Mouse (Mus musculus): ENCODE results near the gene Fam208a.

Gene Fam208a

DNA sequence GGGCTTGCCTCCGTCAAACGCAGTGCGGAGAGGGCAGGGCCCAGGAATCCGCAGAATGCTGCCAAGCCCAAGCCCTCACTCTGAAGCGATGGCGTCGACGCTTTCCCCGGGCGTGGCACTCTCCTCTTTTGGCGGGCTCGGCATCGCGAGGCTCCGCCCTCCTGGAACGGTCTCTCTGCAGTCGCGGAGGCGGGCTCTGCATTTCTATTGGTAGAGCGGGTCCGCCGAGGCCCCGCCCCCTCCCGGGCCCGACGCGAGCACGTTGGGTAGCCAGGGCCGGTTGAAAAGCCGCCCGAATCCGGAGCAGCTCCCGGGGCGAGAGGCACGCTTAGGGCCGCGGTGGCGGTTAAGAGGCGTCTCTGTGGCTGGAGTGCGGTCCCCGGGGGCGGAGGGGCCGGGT lies at the start of gene Fam208a:
Gene Fam208a (plus strand): TSS at position 262 of the 400 bp plus-strand sequence.
- DNase-seq = peak; percentile 97

GRCm38 (mm10) chr14:27379404-27379803 lies 49.2 kb upstream of the Fam208a start:
- peak; percentile 42 for DNase-seq

DNA sequence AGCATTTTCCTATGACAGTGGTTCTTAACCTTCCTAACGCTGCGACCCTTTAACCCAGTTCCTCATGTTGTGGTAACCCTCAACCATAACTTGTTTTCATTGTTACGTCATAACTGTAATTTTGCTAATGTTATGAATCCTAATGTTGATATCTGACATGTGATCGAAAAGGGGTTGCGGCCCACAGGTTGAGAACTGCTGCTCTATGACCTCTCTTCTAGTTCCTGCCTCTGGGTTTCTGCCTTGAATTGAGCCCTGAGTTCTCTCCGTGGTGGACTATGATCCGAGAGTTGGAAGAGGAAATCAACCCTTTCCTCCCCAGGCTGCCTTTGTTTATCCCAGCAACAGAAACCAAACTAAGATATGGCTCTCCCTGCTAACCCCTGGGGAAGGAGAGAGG lies 47.2 kb upstream of the Fam208a start:
- no peak for DNase-seq

DNA sequence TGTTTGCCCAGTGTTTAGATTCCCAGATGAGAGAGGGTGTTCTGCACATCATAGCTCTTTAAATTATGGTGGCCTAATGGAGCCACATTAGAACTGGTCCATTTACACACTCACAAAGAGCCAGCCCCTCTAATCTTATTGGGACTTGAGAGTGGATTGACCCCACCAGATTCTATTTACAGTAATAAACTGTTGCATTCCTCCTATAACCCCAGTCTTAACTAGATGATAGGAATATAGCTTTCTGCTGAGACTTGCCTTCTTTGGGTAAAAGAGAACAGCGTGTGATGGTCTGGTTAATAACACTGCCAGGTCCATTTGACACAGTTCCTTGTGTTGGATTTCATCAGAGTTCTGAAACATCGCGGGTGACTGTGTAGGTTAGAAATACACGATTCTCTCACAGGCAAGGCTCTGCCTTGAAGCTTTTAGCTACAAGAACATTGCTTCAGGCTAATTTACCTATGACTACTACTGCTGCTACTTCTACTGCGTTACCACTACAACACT lies 45.3 kb upstream of the Fam208a start:
- DNase-seq = no peak

- DNase-seq = no peak
Measured at GRCm38 (mm10) chr14:27384143-27384542, 44.5 kb upstream of the Fam208a start.

DNA sequence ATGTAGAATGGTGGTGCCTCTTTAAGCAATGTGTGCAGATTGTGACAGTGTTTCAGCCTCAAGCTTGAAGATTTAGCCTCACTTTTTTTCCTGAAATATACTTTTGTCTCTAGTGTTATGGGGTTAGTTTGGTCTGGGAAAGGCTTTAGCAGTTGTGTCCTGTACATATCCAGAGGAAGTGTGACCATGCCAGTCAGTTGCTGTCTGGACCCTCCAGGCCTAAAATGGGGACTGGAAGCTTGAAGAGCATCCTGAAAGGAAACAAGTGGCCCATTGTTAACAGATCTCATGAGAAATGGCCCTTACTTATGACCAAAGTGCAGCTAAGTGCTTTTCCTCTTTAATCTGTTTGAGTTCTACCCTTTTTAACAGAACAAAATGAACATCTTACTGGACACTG lies 40.0 kb upstream of the Fam208a start:
- no peak for DNase-seq

DNA sequence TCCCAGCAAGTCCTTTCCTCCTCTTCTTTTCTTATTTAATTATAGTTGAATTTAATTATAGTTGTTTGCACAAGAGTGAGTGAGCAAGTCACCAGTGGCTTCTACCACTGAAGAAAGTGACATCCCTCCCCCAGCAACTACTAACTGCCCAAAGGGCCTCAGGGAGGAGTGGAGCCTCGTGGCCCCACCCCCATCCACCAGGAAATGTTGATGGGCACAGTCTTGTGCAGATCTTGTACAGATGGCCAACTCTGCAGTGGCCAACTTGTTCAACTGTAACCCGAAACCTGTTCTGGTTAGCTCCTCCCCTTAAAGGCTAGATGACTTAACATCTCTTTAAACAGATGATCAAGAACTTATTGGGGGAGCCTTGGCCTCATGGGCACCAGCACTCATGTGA lies 38.9 kb upstream of the Fam208a start:
- no peak for DNase-seq

GRCm38 (mm10) chr14:27390663-27391062 lies 38.0 kb upstream of the Fam208a start:
- DNase-seq = no peak

DNA sequence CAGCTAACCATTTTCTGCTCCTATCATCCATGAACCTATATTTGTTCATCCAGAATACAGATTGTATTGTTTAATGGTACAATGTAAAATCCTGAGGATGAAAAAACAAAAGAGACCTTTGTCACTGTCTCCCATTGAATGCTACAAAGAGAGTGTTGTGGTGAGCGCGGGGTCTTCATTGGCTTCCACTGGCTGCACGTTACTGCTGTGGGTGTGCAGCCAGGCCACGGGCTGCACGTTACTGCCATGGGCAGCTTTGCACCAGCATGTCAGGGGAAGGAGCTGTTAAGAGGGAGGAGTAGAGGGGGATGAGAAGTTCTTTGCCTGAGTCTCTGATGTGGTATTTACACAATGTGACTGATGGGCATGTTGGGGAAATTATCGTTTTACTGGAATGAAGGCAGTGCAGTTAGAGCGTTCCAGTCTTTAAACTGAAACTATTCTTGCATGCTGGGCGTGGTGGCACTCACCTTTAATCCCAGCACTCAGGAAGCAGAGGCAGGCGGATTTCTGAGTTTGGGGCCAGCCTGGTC lies 36.8 kb upstream of the Fam208a start:
- no peak for DNase-seq

DNA sequence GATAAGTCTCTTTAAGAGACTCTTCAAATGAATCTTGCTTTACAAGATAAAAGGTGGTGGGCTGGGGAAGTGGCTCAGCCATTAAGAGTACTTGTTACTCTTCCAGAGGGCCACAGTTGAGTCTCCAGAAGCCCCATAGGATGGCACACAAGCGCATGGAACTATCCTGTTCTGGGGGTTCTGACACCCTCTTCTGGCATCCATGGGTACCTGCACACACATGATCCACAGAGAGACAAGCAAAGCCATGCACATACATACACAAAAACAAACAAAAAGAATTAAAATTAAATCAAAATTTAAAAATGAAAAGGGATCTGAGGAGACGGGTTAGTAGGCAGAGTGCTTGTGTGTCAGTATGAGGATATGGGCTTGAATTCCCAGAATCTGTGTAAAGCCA lies 36.0 kb upstream of the Fam208a start:
- DNase-seq = no peak

DNA sequence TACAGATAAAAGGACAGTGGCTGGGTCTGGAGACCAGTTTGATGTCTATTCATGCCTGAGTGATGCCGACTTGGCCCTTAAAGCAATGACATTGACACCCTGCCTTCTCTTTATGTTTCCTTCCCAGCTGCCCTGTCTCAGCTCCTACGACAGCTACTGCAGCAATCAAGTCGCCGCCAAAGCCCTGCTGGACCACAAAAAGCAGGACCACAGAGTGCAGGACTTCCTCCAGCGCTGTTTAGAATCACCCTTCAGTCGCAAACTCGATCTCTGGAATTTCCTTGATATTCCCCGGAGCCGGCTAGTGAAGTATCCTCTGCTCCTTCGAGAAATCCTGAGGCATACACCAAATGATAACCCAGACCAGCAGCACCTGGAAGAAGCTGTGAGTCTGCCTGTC lies 34.8 kb upstream of the Fam208a start:
- no peak for DNase-seq

GRCm38 (mm10) chr14:27396424-27396823 lies 32.2 kb upstream of the Fam208a start:
- no peak for DNase-seq

DNA sequence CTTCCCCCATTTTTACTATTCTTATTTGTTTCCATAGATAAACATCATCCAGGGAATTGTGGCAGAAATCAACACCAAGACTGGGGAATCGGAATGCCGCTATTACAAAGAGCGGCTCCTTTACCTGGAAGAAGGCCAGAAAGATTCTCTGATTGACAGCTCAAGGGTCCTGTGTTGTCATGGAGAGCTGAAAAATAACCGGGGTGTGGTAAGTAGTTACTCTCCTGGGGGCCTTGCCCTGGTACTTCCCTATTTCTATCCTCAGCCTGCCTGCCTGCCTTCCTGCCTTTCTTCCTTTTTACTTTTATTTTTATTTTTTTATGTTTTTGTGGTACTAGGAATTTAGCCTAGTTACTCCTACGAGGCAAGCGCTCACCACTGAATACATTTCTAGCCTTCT lies 31.1 kb upstream of the Fam208a start:
- no peak for DNase-seq

GRCm38 (mm10) chr14:27400495-27400894 lies 28.1 kb upstream of the Fam208a start:
- DNase-seq = no peak

DNA sequence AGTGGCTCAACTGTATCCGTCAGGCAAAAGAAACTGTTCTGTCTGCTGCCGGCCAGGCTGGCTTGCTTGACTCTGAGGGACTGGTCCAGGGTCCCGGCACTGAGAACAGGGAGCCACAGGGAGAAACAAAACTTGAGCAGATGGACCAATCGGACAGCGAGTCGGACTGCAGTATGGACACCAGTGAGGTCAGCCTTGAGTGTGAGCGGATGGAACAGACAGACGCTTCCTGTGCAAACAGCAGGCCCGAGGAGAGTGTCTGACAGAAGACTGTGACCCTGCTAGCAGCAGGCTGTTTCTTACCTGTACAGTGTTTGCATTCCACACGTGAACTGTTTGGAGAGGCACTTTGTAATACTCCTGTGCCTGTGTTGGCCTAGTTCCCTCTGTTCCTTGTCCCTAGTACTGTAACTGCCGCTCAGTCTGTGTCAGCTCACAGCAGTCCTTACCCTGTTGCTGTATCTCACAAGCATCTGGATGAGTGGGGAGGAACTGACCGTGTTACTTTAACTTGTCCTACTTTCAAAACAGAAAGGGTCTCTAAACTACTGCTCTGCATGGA lies 26.8 kb upstream of the Fam208a start:
- DNase-seq = no peak

GRCm38 (mm10) chr14:27402332-27403250 lies 26.0 kb upstream of the Fam208a start:
- DNase-seq = no peak

- no peak for DNase-seq
Measured at GRCm38 (mm10) chr14:27405452-27405851, 23.2 kb upstream of the Fam208a start.

GRCm38 (mm10) chr14:27405947-27406346 lies 22.7 kb upstream of the Fam208a start:
- no peak for DNase-seq

DNA sequence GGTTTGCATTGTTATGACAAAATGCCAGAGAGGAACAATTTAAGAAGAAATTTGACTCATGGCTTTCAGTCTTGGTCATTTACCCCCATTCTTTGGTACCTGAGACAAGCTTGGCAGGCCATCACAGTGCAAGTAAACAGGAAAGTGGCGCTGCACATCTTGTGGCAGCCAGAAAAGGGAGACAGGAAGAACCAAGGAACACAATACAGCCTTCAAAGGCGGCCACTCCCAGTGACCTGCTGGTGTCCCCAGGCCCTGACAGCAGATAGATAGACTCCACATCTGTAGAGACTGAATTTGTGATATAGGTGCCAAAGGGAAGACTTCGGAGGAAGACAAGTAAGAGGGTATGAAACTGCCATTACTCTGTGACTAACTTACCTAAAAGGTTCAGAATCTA lies 20.4 kb upstream of the Fam208a start:
- no peak for DNase-seq

- no peak for DNase-seq
Measured at GRCm38 (mm10) chr14:27409662-27410061, 19.0 kb upstream of the Fam208a start.

- DNase-seq = no peak
Measured at GRCm38 (mm10) chr14:27411492-27411891, 17.1 kb upstream of the Fam208a start.

DNA sequence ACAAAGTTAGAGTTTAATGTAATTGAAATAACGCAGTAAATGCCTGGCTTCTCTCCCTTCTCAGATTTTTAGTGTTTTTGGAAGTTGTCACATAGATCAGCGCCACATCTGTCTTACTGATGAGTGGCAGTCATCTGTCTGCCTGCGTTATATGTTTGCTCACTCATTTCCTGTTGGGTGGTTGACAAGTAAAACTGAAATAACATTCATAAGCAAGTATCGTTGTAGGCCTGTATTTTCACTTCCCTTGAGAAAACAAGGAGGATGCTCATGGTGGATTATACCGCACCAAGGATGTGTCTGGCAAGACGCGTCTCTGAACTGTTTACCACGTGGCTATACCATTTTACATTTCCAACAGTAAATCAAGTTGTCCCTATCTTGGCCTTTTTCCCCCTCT lies 15.9 kb upstream of the Fam208a start:
- no peak for DNase-seq

GRCm38 (mm10) chr14:27413961-27414360 lies 14.7 kb upstream of the Fam208a start:
- peak; percentile 46 for DNase-seq

DNA sequence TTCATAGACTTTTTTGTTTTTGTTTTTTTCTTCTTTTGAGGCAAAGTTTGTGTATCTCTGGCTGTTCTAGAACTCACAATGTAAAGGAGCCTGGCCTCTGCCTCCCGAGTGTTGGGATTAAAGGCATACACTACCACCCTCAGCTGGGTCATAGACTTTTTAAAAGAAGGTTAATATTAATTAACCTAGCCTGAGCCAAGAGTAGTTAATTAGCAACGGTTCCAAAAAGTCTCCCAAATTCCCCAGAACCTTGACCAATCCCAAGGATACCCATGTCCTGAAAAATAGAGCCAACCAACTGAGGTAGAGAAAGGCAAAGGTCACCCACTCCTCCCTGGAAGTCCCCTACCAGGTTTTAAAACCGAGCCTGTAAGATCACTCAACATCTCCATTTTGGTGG lies 7.8 kb upstream of the Fam208a start:
- DNase-seq = no peak
